Mouse (Mus musculus) lung, postnatal 36 days (tissue): Measurements from ENCODE around the gene Phldb1.

Source experiments
- DNase-seq: peaks from one replicate; pipeline ENCODE4 v3.0.0; 2022; ENCODE audit warnings: mixed read lengths

Phldb1 gene

DNA sequence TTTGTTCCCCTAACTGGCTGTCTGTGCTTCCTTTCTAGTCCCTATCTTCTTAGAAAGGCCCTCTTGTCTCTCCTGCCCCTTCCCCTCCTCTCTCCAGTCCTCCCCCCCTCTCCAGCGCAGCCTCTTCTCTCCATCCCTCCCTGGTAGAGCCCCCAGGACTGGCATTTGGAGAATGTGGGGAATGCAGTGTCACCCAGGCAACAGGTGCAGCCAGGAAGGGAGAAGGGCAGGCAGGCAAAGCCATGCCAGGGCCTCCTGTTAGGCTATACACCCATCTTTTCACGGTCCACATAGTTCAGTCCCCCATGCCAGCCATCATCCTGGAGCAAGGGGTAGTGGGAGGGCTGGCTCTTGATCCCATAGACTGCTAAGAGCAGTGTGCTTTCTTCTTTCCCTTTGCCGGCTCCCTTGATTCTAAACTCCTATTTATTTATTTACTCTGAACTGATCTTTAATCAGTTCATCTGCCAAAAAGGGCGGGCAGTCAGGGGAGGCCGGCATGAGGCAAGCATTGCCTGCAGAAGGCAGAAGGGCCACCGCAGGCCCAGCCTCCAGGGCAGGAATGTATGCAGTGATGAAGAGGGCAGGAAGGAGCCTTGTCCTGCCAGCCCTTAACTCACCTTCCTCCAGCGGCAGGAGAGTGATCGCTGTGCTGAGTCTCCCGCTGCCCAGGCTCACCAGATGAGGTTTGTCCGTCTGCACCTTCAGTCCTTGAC, 8.4 kb downstream of the Phldb1 start:
- peak; percentile 38 for DNase-seq

DNA sequence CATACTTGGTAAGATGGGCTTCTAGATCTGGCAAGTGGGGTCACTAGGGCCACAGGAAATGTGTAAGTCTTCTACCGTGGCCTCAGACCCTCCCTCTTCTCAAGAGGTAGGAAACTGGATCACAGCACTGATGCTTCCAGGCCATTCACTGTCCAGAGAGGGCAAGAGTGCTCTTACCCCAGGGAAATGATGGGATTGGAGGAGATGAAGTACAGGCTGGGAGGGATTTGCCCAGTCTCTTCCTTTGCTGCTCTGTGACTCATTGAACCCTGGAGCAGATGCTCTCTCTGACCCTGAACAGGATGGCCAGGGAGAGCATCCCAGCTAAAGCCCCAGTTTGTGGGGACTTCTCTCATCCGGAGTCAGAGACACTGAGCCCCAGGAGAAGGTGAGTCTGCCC, 10.3 kb downstream of the Phldb1 start:
- no peak for DNase-seq

DNA sequence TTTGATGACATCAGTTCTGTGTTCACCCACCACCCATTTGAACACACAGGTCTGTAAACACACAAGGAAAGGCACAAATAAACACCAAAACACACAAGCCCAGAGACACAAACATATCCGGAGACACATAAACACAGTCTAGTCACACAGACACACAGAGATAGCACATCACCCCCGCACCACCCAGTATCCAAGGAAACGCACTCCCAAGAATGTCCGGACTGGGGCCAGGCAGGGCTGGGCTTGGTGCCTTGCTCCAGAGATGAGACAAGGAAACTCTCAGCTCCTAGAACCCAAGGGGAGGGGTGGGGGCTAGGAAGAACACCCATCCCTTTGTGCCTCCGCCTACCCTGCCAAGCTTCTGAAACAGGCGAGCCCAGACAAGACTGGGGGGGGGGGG, 10.8 kb downstream of the Phldb1 start:
- DNase-seq: peak; percentile 91

DNA sequence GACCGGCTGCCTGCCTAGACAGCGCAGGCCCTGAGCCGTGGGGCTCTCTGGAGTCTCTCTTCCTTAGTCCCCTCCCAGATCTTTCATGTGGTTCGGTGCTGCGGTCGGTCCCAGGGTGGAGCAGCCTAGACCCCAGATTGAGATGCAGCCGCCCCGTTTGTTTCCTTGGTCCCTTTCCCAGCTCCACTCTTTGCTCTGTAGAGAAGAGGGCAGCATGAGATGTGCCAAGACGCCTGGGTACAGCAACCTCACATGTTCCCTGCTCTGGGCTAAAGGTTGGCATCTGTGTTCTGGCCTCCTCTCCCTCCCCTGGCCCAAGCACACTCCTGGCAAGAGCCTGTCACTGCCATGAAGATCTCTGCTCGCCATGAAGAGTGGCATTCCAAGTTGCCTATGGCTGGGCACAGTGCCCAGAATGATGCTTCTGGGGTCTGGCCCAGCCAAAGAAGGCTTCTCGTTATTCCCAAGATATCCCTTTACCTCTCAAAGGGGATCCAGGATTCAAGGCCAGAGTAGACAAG, 11.4 kb downstream of the Phldb1 start:
- DNase-seq: no peak

DNA sequence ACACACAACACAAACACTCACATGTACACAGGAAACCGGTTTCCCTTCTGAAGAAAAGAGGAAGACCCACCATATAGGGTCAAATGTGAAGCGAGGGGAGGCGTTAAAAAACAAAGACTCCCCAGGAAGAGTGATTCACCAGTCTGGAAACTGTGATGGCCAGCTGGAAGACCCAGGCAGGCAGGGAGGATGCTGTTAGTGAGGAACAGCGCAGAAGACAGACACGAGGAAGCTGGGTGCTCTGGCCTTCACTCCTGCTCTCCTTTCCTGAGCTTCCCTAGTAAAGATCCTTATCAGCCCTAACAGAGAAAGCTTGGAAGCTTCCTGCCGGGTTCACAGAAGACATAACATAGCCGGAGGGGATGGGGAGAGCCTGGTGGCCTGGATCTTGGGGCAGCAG, 12.0 kb downstream of the Phldb1 start:
- DNase-seq: peak; percentile 53

DNA sequence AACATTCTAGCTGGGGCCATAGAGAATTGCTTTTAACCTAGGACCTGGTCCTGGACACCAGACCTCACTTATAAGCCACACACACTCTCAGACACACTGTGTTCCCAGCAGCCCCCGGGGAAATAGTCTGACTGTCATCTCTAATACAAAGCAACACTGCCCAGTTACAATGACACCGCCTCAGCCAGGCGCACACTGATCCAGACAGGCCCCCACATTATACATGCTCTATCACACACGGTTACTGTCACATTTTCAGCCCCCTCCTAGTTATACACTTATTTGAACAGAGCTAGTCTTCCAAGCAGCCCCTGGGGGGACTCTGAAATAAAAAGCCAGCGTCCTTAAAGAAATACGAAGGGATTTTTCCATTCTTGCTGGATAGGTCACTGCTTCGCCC, 12.4 kb downstream of the Phldb1 start:
- DNase-seq: no peak

DNA sequence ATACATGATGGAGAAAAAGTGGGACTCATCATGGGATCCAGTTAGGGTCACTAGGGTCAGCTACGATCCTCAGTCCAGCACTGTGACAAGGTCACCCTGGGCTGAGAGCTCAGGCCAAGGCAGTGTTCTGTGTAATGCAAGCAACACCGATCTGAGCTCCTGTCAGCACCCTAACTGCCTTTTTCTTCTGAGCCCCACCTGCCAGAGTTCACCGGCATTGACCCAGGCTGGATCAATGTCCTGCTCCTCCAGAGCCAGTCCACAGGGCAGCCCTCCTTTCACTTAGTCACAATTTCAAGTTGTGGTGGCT, 13.2 kb downstream of the Phldb1 start:
- DNase-seq: no peak

DNA sequence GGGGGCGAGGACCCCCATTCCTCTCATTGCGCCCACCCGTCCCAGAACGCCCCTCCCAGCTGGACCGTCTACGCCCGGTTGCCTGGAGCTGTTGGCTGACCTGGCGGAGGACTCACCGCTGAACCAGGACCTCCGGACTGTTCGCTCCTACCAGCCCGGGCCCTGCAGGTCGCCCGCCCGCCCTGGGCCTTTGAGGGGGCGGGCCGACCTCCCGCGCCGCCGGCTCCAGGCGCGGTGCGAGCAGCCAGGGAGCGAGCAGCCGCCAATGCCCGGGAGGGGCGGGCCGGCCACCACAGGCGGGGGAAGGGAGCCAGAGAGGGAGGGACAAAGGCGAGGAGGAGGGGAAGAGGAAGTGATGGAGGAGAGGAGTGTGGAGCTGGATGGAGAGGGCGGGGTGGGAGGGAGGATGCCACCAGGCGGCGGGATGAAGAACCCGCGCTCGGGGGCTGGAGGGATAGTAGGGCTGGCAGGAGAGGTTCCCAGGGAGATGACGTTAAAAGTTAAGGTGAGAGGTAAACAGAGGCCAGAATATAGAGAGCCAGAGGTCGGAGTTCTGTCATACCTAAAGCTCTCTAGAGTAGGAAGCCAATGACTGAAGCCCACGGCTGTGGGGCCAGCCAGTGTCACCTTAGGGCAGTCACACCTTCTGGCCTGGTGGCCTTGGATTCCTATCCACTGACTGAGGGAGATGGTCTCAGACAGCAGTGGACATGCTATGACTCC, 13.7 kb downstream of the Phldb1 start:
- peak; percentile 91 for DNase-seq

DNA sequence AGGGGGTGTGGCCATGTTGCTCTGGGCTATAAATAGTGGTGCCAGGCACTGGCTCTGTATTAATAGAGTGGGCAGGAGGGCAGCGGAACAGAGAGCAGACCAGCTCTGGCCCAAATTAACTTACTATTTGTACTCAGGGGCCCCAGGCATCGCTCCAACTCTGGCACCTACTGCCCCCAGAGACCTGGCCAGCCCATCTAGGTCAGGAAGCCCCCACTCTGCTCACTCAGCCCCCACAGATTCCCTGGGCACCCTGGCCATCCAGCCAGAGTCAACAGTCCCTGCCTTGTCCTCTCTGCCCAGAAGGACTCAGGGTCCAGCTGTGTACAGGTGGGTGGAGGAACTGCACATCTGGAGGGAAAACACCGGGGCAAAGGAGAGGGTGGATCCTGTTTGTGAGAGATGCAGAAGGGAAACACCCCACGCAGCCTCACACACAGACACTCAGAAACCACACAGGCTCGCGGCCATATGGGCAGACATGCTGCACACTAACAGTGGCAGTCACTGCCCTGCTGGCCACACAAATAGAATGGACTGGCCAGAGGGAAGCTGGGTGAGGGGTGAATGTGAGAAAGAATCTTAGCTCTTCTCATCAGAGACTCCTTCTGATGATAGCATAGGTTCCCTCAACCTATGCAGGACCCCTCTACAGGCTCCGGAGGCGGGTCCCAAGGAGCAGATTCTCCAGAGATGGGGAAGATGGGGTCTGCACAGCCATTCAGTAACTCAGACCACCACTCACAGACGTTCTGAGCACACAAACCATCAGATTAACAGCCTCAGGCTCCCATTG, 14.4 kb downstream of the Phldb1 start:
- DNase-seq: no peak

DNA sequence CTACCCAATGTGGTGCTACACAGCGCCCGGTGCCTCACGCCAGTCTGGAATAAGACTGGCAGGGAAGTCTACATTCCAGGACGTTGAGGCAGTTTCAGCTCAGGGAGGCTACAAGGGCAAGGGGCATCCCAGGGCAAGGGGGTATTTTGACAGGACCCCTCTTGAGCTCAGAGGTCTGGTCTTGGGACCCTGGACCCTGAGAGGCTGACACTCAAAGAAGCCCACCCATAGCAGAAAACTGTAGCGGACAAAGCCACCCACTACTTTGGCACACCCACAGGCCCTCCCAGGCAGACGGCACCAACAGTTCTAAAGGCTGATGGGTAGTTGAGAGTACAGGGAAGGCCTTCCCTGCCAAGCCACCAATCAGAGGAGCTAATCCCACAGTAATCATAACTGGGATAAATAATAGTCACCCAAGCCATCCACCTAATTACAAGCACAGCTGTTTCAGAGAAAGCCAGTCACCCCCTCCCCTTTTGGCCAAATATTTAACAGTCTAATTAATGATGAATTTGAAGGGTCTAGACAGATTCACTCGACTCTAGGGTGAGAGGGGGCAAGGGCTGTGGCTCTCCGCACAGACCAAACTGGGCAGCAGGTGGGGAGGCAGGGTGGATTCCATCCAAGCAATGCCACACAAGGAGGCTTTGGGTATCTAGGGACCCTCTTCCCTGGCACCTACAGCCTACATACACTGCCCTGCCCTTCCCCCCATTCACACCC, 15.2 kb downstream of the Phldb1 start:
- DNase-seq: no peak

DNA sequence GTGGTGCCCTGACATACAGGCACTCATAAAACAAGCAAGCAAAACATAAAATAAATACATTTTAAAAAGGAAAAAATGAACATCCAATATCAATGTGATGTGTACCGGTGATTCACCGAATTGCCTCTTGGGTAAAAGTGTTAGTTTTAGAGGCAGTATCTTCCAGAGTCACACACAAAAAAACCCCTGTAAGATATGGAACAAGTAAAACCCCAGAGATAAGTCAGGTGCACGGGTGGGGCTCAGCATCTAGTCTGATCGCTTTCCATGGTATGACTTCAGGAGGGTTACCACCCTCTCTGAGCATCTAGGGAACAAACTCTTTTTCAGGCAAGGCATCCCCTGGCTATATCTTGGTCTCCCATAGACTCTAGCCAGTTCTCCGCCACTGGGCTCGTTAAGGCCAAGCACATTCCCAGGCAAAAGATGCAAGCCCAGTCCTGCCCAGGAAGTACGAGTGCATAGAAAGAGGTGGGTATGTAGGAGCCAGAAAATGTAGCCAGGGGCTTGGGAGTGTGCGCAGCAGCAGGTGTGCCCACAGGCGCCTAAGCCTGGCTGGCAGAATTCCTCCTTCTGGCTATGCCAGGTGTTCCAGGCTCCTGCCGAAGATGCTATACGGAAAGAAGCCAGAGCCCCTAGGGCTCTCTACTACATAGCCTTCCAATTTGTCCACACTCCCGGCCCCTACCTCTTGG, 15.9 kb downstream of the Phldb1 start:
- DNase-seq: no peak

DNA sequence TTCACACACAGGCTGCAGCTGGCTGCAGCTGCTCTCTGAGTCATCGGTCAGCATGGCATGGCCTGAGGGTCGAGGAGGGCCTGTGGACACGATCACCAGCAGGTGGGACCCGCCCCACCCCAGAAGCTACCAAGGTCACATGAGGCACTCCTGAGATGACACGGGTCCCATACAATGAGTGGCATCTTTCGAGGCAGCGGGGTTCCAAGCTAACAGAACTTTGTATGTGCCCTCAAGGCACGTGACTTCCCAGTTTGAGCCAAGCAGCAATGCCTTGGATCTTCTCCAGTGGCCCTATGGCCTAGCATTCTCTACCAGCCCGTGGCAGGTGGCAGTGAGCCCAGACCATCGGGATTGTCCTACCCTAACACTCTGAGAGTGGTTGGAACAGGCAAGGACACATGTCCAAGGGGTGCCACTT, 17.2 kb downstream of the Phldb1 start:
- no peak for DNase-seq

DNA sequence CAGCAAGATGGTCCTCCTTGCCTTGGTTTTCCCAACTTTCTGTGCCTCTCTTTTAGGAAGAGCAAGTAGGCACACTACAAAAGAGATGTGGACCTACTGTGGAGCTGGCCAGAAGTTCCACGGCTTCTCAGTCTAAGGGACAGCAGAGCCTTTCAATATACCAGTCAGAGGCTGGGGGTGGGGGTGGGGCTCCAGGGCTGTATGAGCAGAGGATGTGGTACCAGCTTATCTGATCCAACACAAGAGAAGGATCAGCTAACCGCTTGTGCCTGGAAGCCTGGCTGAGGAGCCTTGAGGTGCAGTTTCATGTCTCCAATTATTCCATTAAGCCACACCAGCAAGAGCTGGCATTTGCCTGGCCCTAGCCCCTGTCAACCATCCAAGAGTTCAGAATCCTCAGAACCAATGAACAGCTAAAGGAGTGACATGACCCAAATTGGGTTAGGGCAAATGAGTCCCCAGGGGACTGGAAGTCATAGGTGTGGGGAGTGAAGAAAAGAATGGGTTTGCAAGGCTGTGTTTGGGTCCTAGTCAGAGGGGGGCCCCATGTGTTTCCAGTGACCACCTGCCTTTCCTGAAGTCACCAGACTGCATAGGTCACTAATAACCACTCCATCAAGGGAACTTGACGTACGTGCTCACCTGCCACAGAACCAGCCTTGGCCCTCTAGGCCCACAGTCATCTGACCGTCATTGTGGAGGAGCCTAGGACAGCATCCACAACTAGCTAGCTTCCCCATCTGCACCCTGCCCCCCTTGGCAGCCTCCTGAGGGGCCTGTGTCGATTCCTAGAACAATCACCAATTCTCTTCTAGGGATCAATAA, 17.8 kb downstream of the Phldb1 start:
- DNase-seq: no peak

DNA sequence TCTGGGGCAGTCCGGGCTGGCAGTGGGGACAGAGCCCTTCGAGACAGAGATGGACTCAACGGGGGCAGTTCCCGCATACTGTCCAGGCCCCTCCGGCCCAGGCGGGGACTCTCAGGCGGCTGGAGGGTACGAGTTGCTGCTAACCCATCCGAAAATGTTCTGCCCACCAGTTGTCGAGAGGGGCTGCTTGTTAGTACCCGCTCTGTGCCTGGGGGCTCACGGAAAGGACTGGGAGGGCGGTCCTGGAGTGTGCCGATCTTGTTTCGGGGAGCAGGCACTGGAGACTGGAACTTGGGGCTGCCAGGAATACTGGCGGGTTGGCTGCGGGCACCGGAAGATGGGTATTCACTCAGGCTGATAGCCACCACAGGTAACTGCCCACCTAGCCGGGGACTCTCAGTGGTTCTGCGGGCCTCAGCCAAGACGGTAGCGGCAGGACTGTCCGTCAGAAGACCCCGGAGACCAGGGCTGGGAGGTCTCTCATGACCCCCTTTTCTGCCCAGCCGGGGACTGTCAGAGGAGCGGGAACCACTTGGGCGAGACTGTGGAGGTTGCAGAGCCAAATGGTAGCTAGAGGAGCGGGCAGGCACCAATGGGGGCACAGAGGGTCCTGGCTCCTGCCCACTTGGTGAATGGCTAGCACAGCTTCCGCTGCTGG, 19.2 kb downstream of the Phldb1 start:
- no peak for DNase-seq

DNA sequence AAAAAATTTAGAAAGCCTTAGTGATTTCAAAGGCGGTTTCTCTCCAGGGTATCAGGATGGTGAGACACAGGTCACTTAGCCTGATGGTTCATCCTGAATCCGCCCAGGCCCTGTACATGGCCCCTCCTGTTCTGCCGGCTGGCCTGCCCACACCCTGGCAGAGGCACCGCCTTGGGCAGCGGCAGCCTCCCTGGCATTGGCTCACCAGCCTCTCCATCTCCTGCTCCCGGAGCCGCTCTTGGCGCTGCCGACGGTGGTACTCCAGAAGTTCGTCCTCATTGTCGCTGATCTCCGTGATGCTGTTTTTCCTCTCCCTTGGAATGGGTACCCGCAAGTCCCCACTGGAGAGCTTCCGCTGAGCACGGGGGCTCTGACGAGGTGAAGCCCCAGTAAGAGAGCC, 19.9 kb downstream of the Phldb1 start:
- no peak for DNase-seq

DNA sequence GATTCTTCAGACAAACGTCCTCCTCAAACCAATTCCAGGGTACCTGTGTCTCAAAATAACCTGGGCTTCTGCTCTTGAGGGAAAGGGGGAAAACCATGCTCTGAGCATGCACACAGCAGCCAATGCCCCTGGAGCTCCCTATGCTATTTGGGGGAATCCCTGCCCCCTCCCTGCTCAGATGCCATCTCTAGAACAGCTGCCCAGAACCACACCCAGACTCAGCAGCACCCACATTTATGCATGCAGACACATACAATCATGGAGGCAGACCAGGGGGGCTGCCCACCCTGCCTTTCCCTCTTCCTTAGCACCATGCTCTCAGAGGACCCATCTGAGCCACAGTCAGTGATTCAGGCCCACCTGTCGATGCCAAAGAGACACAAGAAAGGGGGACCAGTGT, 21.4 kb downstream of the Phldb1 start:
- no peak for DNase-seq

DNA sequence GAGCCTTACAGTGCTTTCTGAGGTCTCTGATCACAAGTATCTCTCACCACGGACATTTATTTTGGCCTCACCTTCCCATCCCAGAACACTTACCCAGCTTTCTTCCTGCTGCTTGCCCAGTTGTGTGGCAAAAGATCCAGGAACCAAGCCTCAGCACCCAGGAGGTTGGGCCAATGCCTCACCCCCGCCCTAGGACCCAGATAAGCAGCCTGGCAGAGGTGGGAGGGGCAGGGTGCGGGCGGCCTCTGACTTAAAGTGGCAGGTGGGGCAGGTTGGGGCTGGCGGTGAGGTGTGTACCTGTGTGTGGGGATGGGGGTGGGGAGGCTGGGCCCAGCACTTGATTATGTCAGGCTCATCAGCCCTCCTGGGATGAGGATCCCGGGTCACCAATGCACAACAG, 21.9 kb downstream of the Phldb1 start:
- peak; percentile 71 for DNase-seq

DNA sequence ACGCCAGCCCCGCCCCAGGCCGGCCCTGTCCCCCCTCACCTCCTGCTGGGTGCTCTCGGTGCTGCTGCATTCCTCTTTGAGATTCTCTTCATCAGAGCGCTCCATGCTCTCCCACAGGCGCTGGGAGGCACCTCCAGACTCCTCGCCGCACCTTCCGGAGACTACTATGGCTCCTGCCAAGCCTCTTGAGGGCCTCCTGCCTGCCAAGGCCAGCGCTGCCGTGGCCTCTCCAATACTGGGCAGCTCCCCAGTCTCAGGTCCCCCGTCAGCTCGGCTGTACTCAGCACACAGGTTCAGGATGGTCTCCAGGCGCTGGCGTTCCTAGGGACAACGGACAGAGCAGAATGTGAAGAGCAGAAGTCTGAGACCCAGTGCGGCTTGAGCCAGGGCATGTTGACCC, 23.4 kb downstream of the Phldb1 start:
- DNase-seq: peak; percentile 64

DNA sequence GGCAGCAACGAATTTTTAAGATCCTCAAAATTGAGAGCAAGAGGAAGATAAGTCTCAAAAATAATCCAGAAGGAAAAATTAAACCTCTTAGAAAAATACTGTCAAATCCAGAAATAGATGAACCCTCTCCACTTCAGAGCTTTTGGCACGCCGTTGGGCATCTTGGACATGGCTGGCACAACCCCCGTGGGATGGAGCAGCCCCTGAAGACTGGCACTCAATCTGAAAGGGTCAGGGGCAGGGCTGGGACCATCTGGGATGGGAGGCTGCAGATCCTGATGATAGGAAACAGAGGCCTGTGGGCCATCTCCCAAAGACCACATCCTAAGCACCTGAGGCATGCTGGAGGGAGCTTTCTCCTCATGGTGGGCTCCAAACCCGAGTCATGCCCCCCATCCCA, 24.8 kb downstream of the Phldb1 start:
- no peak for DNase-seq

DNA sequence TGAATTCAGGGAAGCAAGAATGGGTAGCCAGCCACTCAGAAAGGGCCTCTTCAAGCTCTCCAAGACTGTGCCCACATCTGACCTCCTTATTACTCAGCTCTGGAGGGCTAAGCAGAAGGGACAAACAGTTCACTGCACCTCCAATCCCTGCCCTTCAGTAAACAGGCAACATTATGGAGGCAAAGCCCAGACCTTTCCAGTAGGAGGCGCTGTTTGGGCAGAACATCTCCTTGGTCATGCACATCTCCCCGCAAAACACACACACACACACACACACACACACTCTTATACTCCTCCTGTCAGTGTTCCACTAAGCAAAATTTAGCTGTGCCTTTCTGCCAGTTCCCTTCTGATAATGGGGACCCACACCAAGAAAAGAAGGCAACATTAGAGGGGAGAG, 25.4 kb downstream of the Phldb1 start:
- DNase-seq: peak; percentile 61

DNA sequence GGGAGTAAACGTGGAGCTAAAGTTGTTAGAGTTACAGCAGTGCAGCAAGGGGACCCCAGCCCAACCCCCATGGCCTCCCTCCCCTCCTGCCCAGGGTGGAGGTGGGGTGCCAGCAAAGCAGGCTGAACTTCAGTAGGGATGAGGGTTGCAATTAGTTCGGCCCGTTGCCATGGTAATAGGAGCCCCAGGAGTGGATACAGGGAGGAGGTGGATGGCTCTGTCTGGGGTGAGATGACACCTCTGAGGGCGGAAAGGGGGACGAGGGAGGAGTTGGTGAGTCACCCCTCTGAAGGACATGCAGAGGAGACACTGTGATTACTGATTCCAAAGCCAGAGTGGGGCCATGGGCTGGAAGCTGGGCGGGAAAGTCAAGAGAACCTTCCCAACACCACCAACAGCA, 26.1 kb downstream of the Phldb1 start:
- no peak for DNase-seq
